Mouse (Mus musculus) hindbrain, embryonic 16.5 days (tissue): ENCODE data around the gene Slc7a5. TPM values are rescaled to one million over a fixed set of nuclear protein-coding genes. Genes with fewer than 3 reads are reported as not detected.
A peak's percentile ranks its signal among the peaks of the same experiment; 100 is the strongest.

Source experiments
- ATAC-seq: fragments of 200-750 bp; cut with Nextera tagmentation; 2 replicates; pipeline ENCODE4 v1.8.0; 2017; ENCODE audit warnings: moderate TSS enrichment, moderate library complexity
- H3K27ac ChIP-seq: fragments of 300-500 bp; sonication (generic); 2 replicates; pipeline ENCODE4 v1.5.1; 2014; ENCODE audit warnings: low read depth, mild to moderate bottlenecking, control low read depth, low read length, moderate library complexity
- H3K27me3 ChIP-seq: fragments of 300-500 bp; sonication (generic); replicated peaks from 2 replicates; pipeline ENCODE4 v1.6.1; 2014; ENCODE audit warnings: low read length; ENCODE audit not compliant: control insufficient read depth, insufficient read depth
- H3K36me3 ChIP-seq: fragments of 300-500 bp; sonication (generic); 2 replicates; pipeline ENCODE4 v1.6.1; 2014; ENCODE audit warnings: mild to moderate bottlenecking, low read length, moderate library complexity, mixed read lengths; ENCODE audit not compliant: control insufficient read depth, insufficient read depth
- H3K4me1 ChIP-seq: fragments of 300-500 bp; sonication (generic); 2 replicates; pipeline ENCODE4 v1.6.1; 2014; ENCODE audit warnings: low read depth, low read length; ENCODE audit not compliant: control insufficient read depth, insufficient read depth
- H3K4me2 ChIP-seq: fragments of 300-500 bp; sonication (generic); 2 replicates; pipeline ENCODE4 v1.6.1; 2014; ENCODE audit warnings: mild to moderate bottlenecking, low read length, control low read depth, moderate library complexity
- H3K4me3 ChIP-seq: fragments of 300-500 bp; sonication (generic); 2 replicates; pipeline ENCODE4 v1.5.1; 2014; ENCODE audit warnings: mild to moderate bottlenecking, low read length, control low read depth, moderate library complexity
- H3K9ac ChIP-seq: fragments of 300-500 bp; sonication (generic); 2 replicates; pipeline ENCODE4 v1.6.1; 2014; ENCODE audit warnings: low read depth, mild to moderate bottlenecking, control low read depth, low read length, moderate library complexity
- H3K9me3 ChIP-seq: fragments of 300-500 bp; sonication (generic); 2 replicates; pipeline ENCODE4 v1.6.1; 2014; ENCODE audit warnings: mild to moderate bottlenecking, low read length, moderate library complexity; ENCODE audit not compliant: control insufficient read depth
- WGBS: fragments of 180-500 bp; shearing (Covaris S2); extraction: QIAGEN DNeasy Blood & Tissue Kit; methylation state at CpG from one replicate; pipeline ENCODE4 v1.1.7; 2014; 5-methylcytosine and 5-hydroxymethylcytosine counted together
- polyA plus RNA-seq: library from polyadenylated mRNA; unstranded; fragments of >200 nt; fragmentation: Nextera tagmentation; extraction: Ambion mirVana; gene quantifications from 2 replicates; pipeline ENCODE4 v1.2.1, GENCODE M21; 2015

Slc7a5 gene
- polyA plus RNA-seq: 44.9 and 57.8 TPM in 2 replicates

DNA sequence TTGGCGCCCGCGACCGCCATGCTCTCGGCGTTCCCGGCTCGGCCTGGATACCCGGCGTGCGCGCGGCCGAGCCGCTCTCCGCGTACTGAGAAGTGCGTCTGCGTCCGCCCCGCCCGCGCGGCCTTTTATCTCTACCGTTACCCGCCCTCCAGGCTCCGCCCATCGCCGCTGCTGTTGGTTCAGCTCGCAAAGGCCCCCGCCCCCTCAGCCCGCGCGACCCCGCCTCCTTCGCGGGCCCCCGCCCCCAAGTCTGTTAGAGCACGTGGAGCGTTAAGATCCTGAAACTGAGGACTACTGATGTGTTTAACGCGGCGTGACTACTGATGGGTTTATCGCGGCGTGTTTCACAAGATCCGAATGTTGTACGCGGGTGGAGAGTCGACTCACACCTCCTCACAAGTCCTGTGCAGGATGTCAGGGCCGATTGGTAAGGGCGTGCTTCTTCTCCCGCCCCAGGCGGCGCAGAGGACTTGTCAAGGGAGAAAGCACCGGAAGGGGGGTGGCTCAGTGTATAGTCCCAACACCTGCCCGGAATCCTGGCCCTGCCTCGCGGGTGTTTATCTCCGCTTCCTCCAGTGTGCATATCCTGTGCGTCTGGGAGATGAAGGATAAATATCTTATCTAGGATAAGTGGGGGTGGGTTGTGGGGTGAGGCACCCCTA, at the start of gene Slc7a5:
Gene Slc7a5, minus strand, starts transcription at position 108 of the 662 bp plus-strand sequence.
- H3K36me3 ChIP-seq: no peaks in the 10 kb centered on the region
- peak within 1 kb of the TSS; percentile 72 for H3K9ac ChIP-seq
- no peaks in the 10 kb centered on the region for H3K27me3 ChIP-seq
- H3K4me1 ChIP-seq: peaks cover 22% of the 10 kb centered on the region
- peak within 1 kb of the TSS; percentile 63 for H3K4me3 ChIP-seq
- under 1% methylated on average over 57 of the region's 61 CpGs for WGBS
- H3K27ac ChIP-seq: peak within 1 kb of the TSS; percentile 71
- peak; percentile 93 for ATAC-seq
- H3K9me3 ChIP-seq: no peaks in the 10 kb centered on the region
- H3K4me2 ChIP-seq: peak within 1 kb of the TSS; percentile 96

DNA sequence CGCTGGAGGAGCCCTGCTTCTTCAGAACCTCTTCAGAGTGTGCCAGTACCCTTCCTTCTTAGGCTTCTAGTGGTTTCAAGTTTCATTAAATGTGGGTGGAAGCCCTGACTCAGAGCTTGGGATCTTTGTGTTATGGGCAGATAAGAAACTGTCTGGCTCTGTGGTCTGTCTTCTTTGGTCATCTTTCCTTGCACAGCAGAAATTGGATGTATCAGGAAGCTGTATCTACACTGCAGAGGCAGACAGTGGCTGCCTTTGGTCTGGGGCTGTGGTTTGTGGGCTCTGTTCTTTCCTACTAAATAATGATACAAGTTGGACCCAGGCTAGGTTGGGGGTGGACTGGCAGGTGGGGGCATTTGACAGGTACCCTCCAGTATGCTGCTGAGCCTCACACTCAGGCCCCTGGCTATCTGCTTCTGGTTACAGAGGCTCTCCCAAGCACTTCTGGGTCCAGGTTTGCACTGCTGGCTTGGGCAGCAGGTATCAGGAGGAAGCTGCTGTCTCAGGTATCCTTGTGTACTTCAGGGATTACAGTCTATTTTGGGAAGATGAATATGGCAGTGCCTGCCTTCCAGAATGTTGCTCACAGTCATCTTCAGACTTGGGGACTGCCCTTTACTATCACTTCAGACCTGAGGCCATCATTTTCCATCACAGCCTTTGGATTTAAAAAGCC, 48.5 kb upstream of the Slc7a5 start:
- ATAC-seq: no peak
- Histone ChIP-seq H3K27ac (no peak overlapping the region), H3K9me3 (no peaks in the 10 kb centered on the region), H3K9ac (no peak overlapping the region), H3K27me3 (no peaks in the 10 kb centered on the region), H3K4me1 (peaks cover 17% of the 10 kb centered on the region), H3K4me2 (no peak overlapping the region), H3K36me3 (peaks cover 4% of the 10 kb centered on the region; the same call in 1 of the 2 replicates), H3K4me3 (no peak overlapping the region)
- 63% methylated on average over 1 of the region's 1 CpGs for WGBS

DNA sequence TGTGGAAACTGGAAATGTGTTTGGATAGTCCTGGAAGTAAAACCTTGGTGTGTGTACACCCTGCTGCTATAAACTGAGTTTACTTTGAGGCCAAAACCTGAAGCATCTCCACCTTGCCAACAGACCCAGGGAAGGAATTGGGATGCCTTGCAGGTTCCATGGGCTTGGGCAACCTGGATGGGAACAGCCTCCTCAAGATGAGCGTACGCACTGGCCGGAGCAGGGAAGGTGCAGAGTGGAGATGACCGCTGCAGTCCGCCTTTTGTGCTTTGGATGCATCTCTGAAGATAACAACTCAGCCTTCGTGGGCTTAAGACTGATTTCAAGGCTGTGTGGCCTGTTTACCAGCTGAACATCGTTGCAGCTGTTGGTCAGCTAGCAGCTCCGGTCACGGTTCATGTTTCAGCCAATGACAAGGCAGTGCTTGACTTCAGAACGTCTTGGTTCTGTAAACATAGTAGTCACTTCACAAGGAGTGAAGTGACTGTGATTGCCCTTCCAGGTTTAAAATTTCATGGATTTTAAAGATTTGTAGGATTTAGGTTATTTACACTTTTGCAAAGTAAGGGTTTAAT, 47.6 kb upstream of the Slc7a5 start:
- no peak overlapping the region for H3K4me3 ChIP-seq
- H3K9ac ChIP-seq: no peak overlapping the region
- H3K4me1 ChIP-seq: peaks cover 17% of the 10 kb centered on the region
- no peak overlapping the region for H3K4me2 ChIP-seq
- ATAC-seq: no peak
- no peaks in the 10 kb centered on the region for H3K27me3 ChIP-seq
- no peaks in the 10 kb centered on the region for H3K9me3 ChIP-seq
- peaks cover 4% of the 10 kb centered on the region; the same call in 1 of the 2 replicates for H3K36me3 ChIP-seq
- 84% methylated on average over 10 of the region's 10 CpGs for WGBS
- H3K27ac ChIP-seq: no peak overlapping the region

DNA sequence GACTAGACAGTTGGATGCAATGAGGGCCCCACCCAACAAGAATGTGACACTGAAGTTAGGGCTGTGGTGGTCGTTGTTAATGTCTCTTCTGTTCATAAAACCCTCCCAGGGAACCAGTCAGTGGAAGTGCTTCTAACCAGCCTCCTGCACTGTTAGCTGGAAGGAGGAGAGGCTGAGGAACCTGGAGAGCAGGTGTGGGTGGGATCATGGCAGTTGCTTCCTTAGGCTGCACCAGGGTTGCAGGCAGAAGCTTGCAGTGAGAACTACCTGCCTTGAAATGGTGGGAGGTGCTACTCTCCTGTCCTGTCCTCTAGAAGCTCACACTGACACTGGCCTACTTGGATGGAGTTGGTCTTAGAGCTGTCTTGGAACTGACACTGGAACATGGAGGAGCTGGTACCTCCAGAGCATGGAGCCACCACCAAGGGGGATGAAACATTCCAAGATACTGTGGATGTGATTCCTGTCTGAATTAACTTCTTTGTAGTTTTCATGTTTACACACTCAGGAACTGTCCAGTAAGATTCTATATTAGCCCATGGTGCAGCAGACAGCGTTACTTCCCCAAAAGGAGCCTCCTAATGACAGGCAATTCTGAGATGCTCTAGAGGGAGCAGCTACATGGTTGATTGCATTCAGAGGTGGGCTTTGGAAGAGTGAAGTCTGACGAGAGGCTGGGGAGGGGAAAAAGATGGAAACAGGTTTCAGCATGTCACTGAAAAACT, 46.5 kb upstream of the Slc7a5 start:
- no peak overlapping the region for H3K4me3 ChIP-seq
- no peak overlapping the region for H3K4me2 ChIP-seq
- peaks cover 4% of the 10 kb centered on the region; the same call in 1 of the 2 replicates for H3K36me3 ChIP-seq
- no peak overlapping the region for H3K9ac ChIP-seq
- H3K27ac ChIP-seq: no peak overlapping the region
- ATAC-seq: no peak
- 74% methylated on average over 3 of the region's 3 CpGs for WGBS
- H3K27me3 ChIP-seq: no peaks in the 10 kb centered on the region
- no peaks in the 10 kb centered on the region for H3K9me3 ChIP-seq
- peaks cover 21% of the 10 kb centered on the region for H3K4me1 ChIP-seq

DNA sequence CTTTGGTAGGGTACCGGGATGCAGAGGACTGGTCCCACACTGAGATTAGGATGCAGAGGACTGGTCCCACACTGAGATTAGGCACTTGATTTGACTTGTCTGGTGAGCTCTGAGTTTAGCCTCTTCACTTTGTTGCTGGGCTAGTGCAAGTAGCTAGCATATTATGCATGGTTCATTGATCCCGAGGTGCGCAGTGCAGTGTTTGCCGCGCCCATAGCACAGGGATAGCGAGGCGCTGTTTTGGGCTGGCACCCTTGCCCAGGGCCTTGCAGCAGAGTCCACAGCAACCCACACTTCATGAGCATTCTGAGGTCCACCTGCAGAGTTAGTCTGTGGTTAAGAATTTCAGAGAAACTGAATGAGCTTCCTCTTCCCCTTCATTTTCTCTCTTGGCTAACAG, 45.3 kb upstream of the Slc7a5 start:
- H3K36me3 ChIP-seq: peaks cover 4% of the 10 kb centered on the region; the same call in 1 of the 2 replicates
- no peak overlapping the region for H3K4me3 ChIP-seq
- no peaks in the 10 kb centered on the region for H3K27me3 ChIP-seq
- H3K4me1 ChIP-seq: peaks cover 30% of the 10 kb centered on the region
- 83% methylated on average over 7 of the region's 7 CpGs for WGBS
- no peak overlapping the region for H3K4me2 ChIP-seq
- no peak overlapping the region for H3K27ac ChIP-seq
- ATAC-seq: no peak
- no peaks in the 10 kb centered on the region for H3K9me3 ChIP-seq
- H3K9ac ChIP-seq: no peak overlapping the region

DNA sequence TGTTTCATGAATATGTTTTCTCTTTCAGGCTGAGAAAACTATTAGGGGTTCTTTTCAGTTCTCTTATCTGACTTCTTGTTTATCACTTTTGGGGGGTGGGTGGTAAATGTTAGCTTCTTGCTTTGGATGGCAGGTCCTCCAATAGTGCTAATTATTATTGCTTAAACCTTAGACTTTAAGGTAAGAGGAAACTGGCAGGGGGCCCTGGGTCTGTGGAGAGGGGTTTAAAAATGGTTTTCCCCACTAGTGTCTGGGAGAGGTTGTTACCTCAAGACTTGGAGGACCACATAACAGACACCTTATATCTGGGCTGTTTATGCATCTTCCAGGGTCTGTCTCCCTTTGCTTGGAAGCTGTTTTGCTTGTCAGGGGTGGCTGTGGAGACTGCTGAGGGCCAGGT, 44.6 kb upstream of the Slc7a5 start:
- H3K4me1 ChIP-seq: peaks cover 35% of the 10 kb centered on the region
- H3K4me2 ChIP-seq: peak overlapping the region; percentile 95
- no peaks in the 10 kb centered on the region for H3K27me3 ChIP-seq
- H3K4me3 ChIP-seq: no peak overlapping the region
- H3K9me3 ChIP-seq: no peaks in the 10 kb centered on the region
- H3K9ac ChIP-seq: peak overlapping the region; percentile 11; the same call in 1 of the 2 replicates
- H3K27ac ChIP-seq: no peak overlapping the region
- ATAC-seq: no peak
- peaks cover 4% of the 10 kb centered on the region; the same call in 1 of the 2 replicates for H3K36me3 ChIP-seq

DNA sequence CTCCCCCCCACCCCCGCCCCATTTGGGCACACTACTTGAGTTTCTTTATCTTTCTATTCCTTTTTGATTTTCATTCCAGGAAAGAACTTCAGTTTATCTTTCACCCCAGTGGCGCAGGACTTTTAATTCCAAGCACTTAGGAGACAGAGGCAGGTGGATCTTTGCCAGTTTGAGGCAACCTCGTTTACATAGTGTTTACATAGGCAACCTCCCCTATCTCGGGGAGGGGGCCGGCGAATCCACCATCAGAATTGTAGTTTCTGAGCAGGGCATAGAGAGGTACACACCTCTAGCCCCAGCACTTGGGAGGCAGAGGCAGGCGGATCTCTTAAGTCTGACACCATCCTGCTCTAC, 44.1 kb upstream of the Slc7a5 start:
- H3K4me1 ChIP-seq: peaks cover 37% of the 10 kb centered on the region

DNA sequence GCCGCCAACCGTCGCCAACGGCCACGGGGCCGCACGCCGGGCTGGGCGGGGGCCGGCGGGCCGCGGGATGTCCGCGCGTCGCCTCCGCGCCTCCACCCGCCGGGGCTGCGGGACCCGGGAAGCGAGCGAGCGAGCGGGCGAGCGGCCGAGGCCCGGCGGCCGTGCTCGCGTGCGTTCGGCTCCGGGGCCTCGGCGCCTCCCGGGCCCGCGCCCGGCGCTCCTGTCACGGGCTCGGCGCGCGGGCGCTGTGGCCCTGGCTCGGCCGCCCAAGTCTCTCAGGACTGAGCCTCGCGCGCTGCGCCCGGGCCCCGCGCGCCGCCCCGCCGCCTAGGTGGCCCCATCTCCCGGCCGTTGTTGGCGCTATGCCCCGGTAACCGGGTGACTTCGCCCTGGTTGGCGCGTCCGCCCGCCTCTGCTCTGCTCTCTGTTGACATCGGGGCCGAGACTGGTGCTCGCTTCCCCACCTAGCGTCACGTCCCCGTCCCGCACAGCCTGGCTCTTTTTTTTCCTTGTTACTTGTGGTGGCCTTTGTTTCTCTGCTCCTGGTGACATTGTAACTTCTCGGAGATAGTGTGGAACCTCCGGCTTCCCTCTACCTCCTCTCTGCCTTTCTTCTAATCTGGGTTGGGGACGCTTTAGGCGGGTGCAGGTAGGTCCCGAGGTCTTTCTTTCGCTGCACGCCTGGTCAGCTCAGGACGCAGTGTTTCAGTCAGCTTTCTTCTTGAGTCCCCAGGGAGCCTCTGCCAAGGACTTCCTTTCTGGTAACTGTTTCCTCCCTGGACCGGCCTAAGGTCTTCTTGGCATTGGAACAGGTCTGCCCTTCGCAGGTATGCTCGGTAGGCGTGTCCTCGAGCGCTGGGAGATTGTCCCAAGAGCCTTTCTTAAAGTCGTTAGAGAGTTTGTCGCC, 43.5 kb upstream of the Slc7a5 start:
- H3K9ac ChIP-seq: peak overlapping the region; percentile 95
- H3K27me3 ChIP-seq: no peaks in the 10 kb centered on the region
- peaks cover 4% of the 10 kb centered on the region; the same call in 1 of the 2 replicates for H3K36me3 ChIP-seq
- WGBS: under 1% methylated on average over 61 of the region's 97 CpGs
- peak overlapping the region; percentile 95 for H3K4me2 ChIP-seq
- H3K9me3 ChIP-seq: no peaks in the 10 kb centered on the region
- peaks cover 37% of the 10 kb centered on the region for H3K4me1 ChIP-seq
- ATAC-seq: peak; percentile 1
- H3K4me3 ChIP-seq: peak overlapping the region; percentile 89
- H3K27ac ChIP-seq: peak overlapping the region; percentile 97

More for the DNA sequence above, 44.1 kb upstream of the Slc7a5 start:
- H3K27me3 ChIP-seq: no peaks in the 10 kb centered on the region
- H3K9ac ChIP-seq: peak overlapping the region; percentile 95
- H3K4me3 ChIP-seq: peak overlapping the region; percentile 89
- peak overlapping the region; percentile 97 for H3K27ac ChIP-seq
- ATAC-seq: no peak
- WGBS: 33% methylated on average over 7 of the region's 7 CpGs
- peak overlapping the region; percentile 95 for H3K4me2 ChIP-seq
- no peaks in the 10 kb centered on the region for H3K9me3 ChIP-seq
- peaks cover 4% of the 10 kb centered on the region; the same call in 1 of the 2 replicates for H3K36me3 ChIP-seq
